Mouse (Mus musculus) heart, embryonic 16.5 days (tissue): ENCODE results near the gene Grk6. TPM values are rescaled to one million over a fixed set of nuclear protein-coding genes. Genes with fewer than 3 reads are reported as not detected.

Experiments
- ATAC-seq: fragments of 200-750 bp; cut with Nextera tagmentation; replicated peaks from 2 replicates; pipeline ENCODE4 v1.8.0; 2017; ENCODE audit warnings: moderate number of reproducible peaks; ENCODE audit not compliant: insufficient read depth, low FRiP score; ENCODE audit errors: extremely low read depth
- H3K27ac ChIP-seq: fragments of 300-500 bp; sonication (generic); 2 replicates; pipeline ENCODE4 v1.5.1; 2014; ENCODE audit warnings: mild to moderate bottlenecking, low read length, control low read depth, moderate library complexity
- H3K27me3 ChIP-seq: fragments of 300-500 bp; sonication (generic); 2 replicates; pipeline ENCODE4 v1.6.1; 2014; ENCODE audit warnings: low read length, mixed read lengths; ENCODE audit not compliant: control insufficient read depth, insufficient read depth
- H3K36me3 ChIP-seq: fragments of 300-500 bp; sonication (generic); 2 replicates; pipeline ENCODE4 v1.6.1; 2014; ENCODE audit not compliant: control insufficient read depth, insufficient read depth
- H3K4me1 ChIP-seq: fragments of 300-500 bp; sonication (generic); 2 replicates; pipeline ENCODE4 v1.6.1; 2014; ENCODE audit warnings: low read length, mixed read lengths; ENCODE audit not compliant: control insufficient read depth, insufficient read depth
- H3K4me2 ChIP-seq: fragments of 300-500 bp; sonication (generic); 2 replicates; pipeline ENCODE4 v1.6.1; 2014; ENCODE audit warnings: low read depth, mild to moderate bottlenecking, control low read depth, low read length
- H3K4me3 ChIP-seq: fragments of 300-500 bp; sonication (generic); 2 replicates; pipeline ENCODE4 v1.5.1; 2014; ENCODE audit warnings: mild to moderate bottlenecking, control low read depth, low read length
- H3K9ac ChIP-seq: fragments of 300-500 bp; sonication (generic); 2 replicates; pipeline ENCODE4 v1.6.1; 2014; ENCODE audit warnings: low read length, control low read depth
- H3K9me3 ChIP-seq: fragments of 300-500 bp; sonication (generic); replicated peaks from 2 replicates; pipeline ENCODE4 v1.6.1; 2016; ENCODE audit warnings: low read length; ENCODE audit not compliant: control insufficient read depth
- WGBS: fragments of 180-500 bp; shearing (Covaris S2); extraction: QIAGEN DNeasy Blood & Tissue Kit; methylation state at CpG from one replicate; pipeline ENCODE4 v1.1.7; 2014; 5-methylcytosine and 5-hydroxymethylcytosine counted together
- polyA plus RNA-seq: library from polyadenylated mRNA; unstranded; fragments of >200 nt; fragmentation: Nextera tagmentation; extraction: Ambion mirVana; gene quantifications from 2 replicates; pipeline ENCODE4 v1.2.1, GENCODE M21; 2015

Grk6 gene
- polyA plus RNA-seq, 1 experiment from 2014 or later: 11.4 TPM

- peaks cover 51% of the 10 kb centered on the region for H3K4me1 ChIP-seq
- peaks cover 6% of the 10 kb centered on the region for H3K36me3 ChIP-seq
- H3K27ac ChIP-seq: no peak overlapping the region
- peaks cover 60% of the 10 kb centered on the region for H3K27me3 ChIP-seq
- peak overlapping the region; percentile 60 for H3K4me3 ChIP-seq
- 49% methylated on average over 14 of the region's 14 CpGs for WGBS
- peak overlapping the region; percentile 95 for H3K4me2 ChIP-seq
- ATAC-seq: no peak
- no peaks in the 10 kb centered on the region for H3K9me3 ChIP-seq
- peak overlapping the region; percentile 77 for H3K9ac ChIP-seq
These were observed 41.3 kb downstream of the Grk6 start for GRCm38 (mm10) chr13:55486029-55486794.

- no peaks in the 10 kb centered on the region for H3K9me3 ChIP-seq
- H3K4me2 ChIP-seq: peak overlapping the region; percentile 95
- peak overlapping the region; percentile 60 for H3K4me3 ChIP-seq
- peak overlapping the region; percentile 71 for H3K27ac ChIP-seq
- peaks cover 68% of the 10 kb centered on the region for H3K27me3 ChIP-seq
- peak overlapping the region; percentile 77 for H3K9ac ChIP-seq
- WGBS: 2% methylated on average over 28 of the region's 29 CpGs
- H3K36me3 ChIP-seq: no peaks in the 10 kb centered on the region
- peaks cover 49% of the 10 kb centered on the region for H3K4me1 ChIP-seq
- ATAC-seq: peak; percentile 45
These were observed 42.2 kb downstream of the Grk6 start for GRCm38 (mm10) chr13:55486916-55487577.

- under 1% methylated on average over 74 of the region's 83 CpGs for WGBS
- Histone ChIP-seq H3K27ac (peak within 1 kb of the TSS; percentile 71), H3K4me1 (peaks cover 42% of the 10 kb centered on the region), H3K4me2 (peak within 1 kb of the TSS; percentile 95), H3K9me3 (no peaks in the 10 kb centered on the region), H3K4me3 (peak within 1 kb of the TSS; percentile 60), H3K9ac (peak within 1 kb of the TSS; percentile 77), H3K36me3 (no peaks in the 10 kb centered on the region), H3K27me3 (peaks cover 72% of the 10 kb centered on the region)
- peak; percentile 72 for ATAC-seq
These were observed 43.0 kb downstream of the Grk6 start, which contains the start of gene Dbn1 for GRCm38 (mm10) chr13:55487578-55488498. TSS of gene Dbn1 (minus strand) at chr13:55488111.

GRCm38 (mm10) chr13:55494257-55494656, 49.4 kb downstream of the Grk6 start:
- Histone ChIP-seq H3K27me3 (peaks cover 57% of the 10 kb centered on the region), H3K36me3 (peaks cover 9% of the 10 kb centered on the region; the same call in 1 of the 2 replicates), H3K27ac (no peak overlapping the region), H3K4me3 (no peak overlapping the region), H3K9me3 (no peaks in the 10 kb centered on the region), H3K4me1 (peaks cover 18% of the 10 kb centered on the region), H3K4me2 (no peak overlapping the region), H3K9ac (no peak overlapping the region)
- ATAC-seq: no peak
- 8% methylated on average over 2 of the region's 2 CpGs for WGBS

GRCm38 (mm10) chr13:55494883-55495621, 50.2 kb downstream of the Grk6 start:
- ATAC-seq: peak; percentile 95
- WGBS: 5% methylated on average over 18 of the region's 18 CpGs
- peak overlapping the region; percentile 15; the same call in 1 of the 2 replicates for H3K4me2 ChIP-seq
- H3K4me3 ChIP-seq: no peak overlapping the region
- H3K27ac ChIP-seq: no peak overlapping the region
- H3K9ac ChIP-seq: no peak overlapping the region
- peaks cover 18% of the 10 kb centered on the region for H3K4me1 ChIP-seq
- H3K9me3 ChIP-seq: no peaks in the 10 kb centered on the region
- peaks cover 9% of the 10 kb centered on the region; the same call in 1 of the 2 replicates for H3K36me3 ChIP-seq
- H3K27me3 ChIP-seq: peaks cover 56% of the 10 kb centered on the region

GRCm38 (mm10) chr13:55495702-55496101, 50.8 kb downstream of the Grk6 start:
- no peaks in the 10 kb centered on the region for H3K9me3 ChIP-seq
- ATAC-seq: no peak
- H3K27ac ChIP-seq: no peak overlapping the region
- no peak overlapping the region for H3K9ac ChIP-seq
- H3K27me3 ChIP-seq: peaks cover 55% of the 10 kb centered on the region
- H3K4me3 ChIP-seq: no peak overlapping the region
- peaks cover 9% of the 10 kb centered on the region; the same call in 1 of the 2 replicates for H3K36me3 ChIP-seq
- peaks cover 18% of the 10 kb centered on the region for H3K4me1 ChIP-seq
- WGBS: 46% methylated on average over 4 of the region's 4 CpGs
- 0 out of 2 replicates have a peak overlapping the region, but pooled peaks have one; percentile 15 for H3K4me2 ChIP-seq

GRCm38 (mm10) chr13:55496661-55497060, 51.8 kb downstream of the Grk6 start:
- peaks cover 18% of the 10 kb centered on the region for H3K4me1 ChIP-seq
- H3K4me3 ChIP-seq: no peak overlapping the region
- peaks cover 46% of the 10 kb centered on the region for H3K27me3 ChIP-seq
- H3K36me3 ChIP-seq: peaks cover 9% of the 10 kb centered on the region; the same call in 1 of the 2 replicates
- H3K9ac ChIP-seq: no peak overlapping the region
- no peak for ATAC-seq
- H3K4me2 ChIP-seq: no peak overlapping the region
- WGBS: 81% methylated on average over 6 of the region's 6 CpGs
- H3K27ac ChIP-seq: no peak overlapping the region
- no peaks in the 10 kb centered on the region for H3K9me3 ChIP-seq

- peaks cover 18% of the 10 kb centered on the region for H3K4me1 ChIP-seq
These were observed 54.0 kb downstream of the Grk6 start for GRCm38 (mm10) chr13:55498906-55499305.

More at GRCm38 (mm10) chr13:55498906-55499305, 54.0 kb downstream of the Grk6 start:
- no peak for ATAC-seq
- peaks cover 21% of the 10 kb centered on the region; the same call in 1 of the 2 replicates for H3K36me3 ChIP-seq
- no peak overlapping the region for H3K4me2 ChIP-seq
- peaks cover 26% of the 10 kb centered on the region for H3K27me3 ChIP-seq
- no peak overlapping the region for H3K9ac ChIP-seq
- H3K9me3 ChIP-seq: no peaks in the 10 kb centered on the region
- 79% methylated on average over 11 of the region's 11 CpGs for WGBS
- no peak overlapping the region for H3K27ac ChIP-seq
- no peak overlapping the region for H3K4me3 ChIP-seq
